Mouse (Mus musculus): ENCODE measurements around the gene Cryz.

GRCm38 (mm10) chr3:154551035-154551411 is 45.5 kb upstream of the Cryz start:
- no peak for TF ChIP-seq POLR2A (IDR thresholded peaks at IDR 0.05; ENCODE audit: low read depth, low read length)
- TF ChIP-seq CTCF (IDR thresholded peaks at IDR 0.05; ENCODE audit: borderline replicate concordance, insufficient read depth, low read length): no peak

Data from embryonic fibroblast, embryonic 13.5 days (primary cell).